Mouse (Mus musculus) forebrain, postnatal 0 days (tissue): ENCODE measurements around the gene Pabpn1l. TPM values are rescaled to one million over a fixed set of nuclear protein-coding genes. Genes with fewer than 3 reads are reported as not detected.
"Not testable (repeated sequence)": the region's sequence is repeated elsewhere in the genome, so short reads cannot be mapped to it uniquely, and the experiment has no call there.

Experiments used
- ATAC-seq: fragments of 200-750 bp; cut with Nextera tagmentation; 2 replicates; pipeline ENCODE4 v1.8.0; 2017; ENCODE audit warnings: mild to moderate bottlenecking, moderate library complexity
- DNase-seq: peaks from one replicate; pipeline ENCODE4 v3.0.0-alpha.2; 2015
- H3K27ac ChIP-seq: fragments of 300-500 bp; sonication (generic); 2 replicates; pipeline ENCODE4 v1.5.1; 2014; ENCODE audit warnings: low read depth, mild to moderate bottlenecking, antibody characterized with exemption, low read length, moderate library complexity, mixed read lengths
- H3K27me3 ChIP-seq: fragments of 300-500 bp; sonication (generic); 2 replicates; pipeline ENCODE4 v1.6.1; 2014; ENCODE audit warnings: mild to moderate bottlenecking, low read length, mixed read lengths; ENCODE audit not compliant: insufficient read depth
- H3K36me3 ChIP-seq: fragments of 300-500 bp; sonication (generic); 2 replicates; pipeline ENCODE4 v1.6.1; 2014; ENCODE audit warnings: mild to moderate bottlenecking, moderate library complexity; ENCODE audit not compliant: insufficient read depth
- H3K4me1 ChIP-seq: fragments of 300-500 bp; sonication (generic); 2 replicates; pipeline ENCODE4 v1.6.1; 2014; ENCODE audit warnings: antibody characterized with exemption; ENCODE audit not compliant: insufficient read depth
- H3K4me2 ChIP-seq: fragments of 300-500 bp; sonication (generic); 2 replicates; pipeline ENCODE4 v1.6.1; 2014; ENCODE audit warnings: low read depth, mild to moderate bottlenecking, moderate library complexity
- H3K4me3 ChIP-seq: fragments of 300-500 bp; sonication (generic); 2 replicates; pipeline ENCODE4 v1.5.1; 2014; ENCODE audit warnings: low read depth, low read length, mixed read lengths
- H3K9ac ChIP-seq: fragments of 300-500 bp; sonication (generic); 2 replicates; pipeline ENCODE4 v1.6.1; 2014; ENCODE audit warnings: mild to moderate bottlenecking
- H3K9me3 ChIP-seq: fragments of 300-500 bp; sonication (generic); 2 replicates; pipeline ENCODE4 v1.6.1; 2016; ENCODE audit warnings: low read length
- CTCF ChIP-seq: sonication (generic); IDR thresholded peaks from 2 replicates; pipeline ENCODE4 v1.5.1; 2016; ENCODE audit warnings: antibody characterized with exemption, control low read depth, low read depth
- WGBS: fragments of 180-500 bp; shearing (Covaris S2); extraction: QIAGEN DNeasy Blood & Tissue Kit; methylation state at CpG from one replicate; pipeline ENCODE4 v1.1.7; 2014; 5-methylcytosine and 5-hydroxymethylcytosine counted together
- polyA plus RNA-seq: library from polyadenylated mRNA; unstranded; fragments of >200 nt; fragmentation: Nextera tagmentation; extraction: Ambion mirVana; gene quantifications from 2 replicates; pipeline ENCODE4 v1.2.1, GENCODE M21; 2015
- total RNA-seq: library from RNA; depleted of rRNA; stranded (reverse); fragments of >200 nt; gene quantifications from 2 replicates; pipeline ENCODE4 v1.2.3, GENCODE M21; 2014

Gene Pabpn1l
- total and polyA plus RNA-seq, 2 experiments from 2014 or later = not detected

GRCm38 (mm10) chr8:122639521-122640248 lies 17.1 kb upstream of the Pabpn1l start:
- no peak overlapping the region for H3K27ac ChIP-seq
- TF ChIP-seq CTCF = no peak
- H3K9me3 ChIP-seq = no peaks in the 10 kb centered on the region
- ATAC-seq = peak; percentile 52
- 35% methylated on average over 16 of the region's 16 CpGs for WGBS
- no peaks in the 10 kb centered on the region for H3K27me3 ChIP-seq
- no peak overlapping the region for H3K4me2 ChIP-seq
- no peak overlapping the region for H3K4me3 ChIP-seq
- H3K9ac ChIP-seq = no peak overlapping the region
- peak; percentile 67 for DNase-seq
- H3K36me3 ChIP-seq = peaks cover 10% of the 10 kb centered on the region
- no peaks in the 10 kb centered on the region for H3K4me1 ChIP-seq

GRCm38 (mm10) chr8:122638601-122639000 lies 16.1 kb upstream of the Pabpn1l start:
- peaks cover 21% of the 10 kb centered on the region for H3K36me3 ChIP-seq

GRCm38 (mm10) chr8:122637230-122637629 lies 14.7 kb upstream of the Pabpn1l start:
- 86% methylated on average over 9 of the region's 9 CpGs for WGBS
- no peak for TF ChIP-seq CTCF
- Histone ChIP-seq H3K4me2 (no peak overlapping the region), H3K9ac (no peak overlapping the region), H3K36me3 (peaks cover 30% of the 10 kb centered on the region), H3K9me3 (no peaks in the 10 kb centered on the region), H3K4me1 (no peaks in the 10 kb centered on the region), H3K27me3 (no peaks in the 10 kb centered on the region), H3K27ac (no peak overlapping the region), H3K4me3 (no peak overlapping the region)
- DNase-seq = no peak
- ATAC-seq = no peak

More at GRCm38 (mm10) chr8:122638601-122639000, 16.1 kb upstream of the Pabpn1l start:
- Histone ChIP-seq H3K4me2 (no peak overlapping the region), H3K27me3 (no peaks in the 10 kb centered on the region), H3K27ac (no peak overlapping the region), H3K4me1 (no peaks in the 10 kb centered on the region), H3K9ac (no peak overlapping the region), H3K9me3 (no peaks in the 10 kb centered on the region), H3K4me3 (no peak overlapping the region)
- WGBS = 75% methylated on average over 16 of the region's 16 CpGs
- DNase-seq = no peak
- ATAC-seq = no peak
- no peak for TF ChIP-seq CTCF

- DNase-seq = no peak
- WGBS = 56% methylated on average over 9 of the region's 9 CpGs
- H3K36me3 ChIP-seq = peaks cover 30% of the 10 kb centered on the region
- no peaks in the 10 kb centered on the region for H3K4me1 ChIP-seq
- H3K4me3 ChIP-seq = no peak overlapping the region
- no peak overlapping the region for H3K9ac ChIP-seq
- H3K4me2 ChIP-seq = no peak overlapping the region
- ATAC-seq = no peak
- no peaks in the 10 kb centered on the region for H3K9me3 ChIP-seq
- H3K27me3 ChIP-seq = no peaks in the 10 kb centered on the region
- no peak for TF ChIP-seq CTCF
- H3K27ac ChIP-seq = no peak overlapping the region
These were observed 14.2 kb upstream of the Pabpn1l start for GRCm38 (mm10) chr8:122636803-122637175.

GRCm38 (mm10) chr8:122635878-122636802 lies 13.6 kb upstream of the Pabpn1l start:
- peaks cover 30% of the 10 kb centered on the region for H3K36me3 ChIP-seq
- H3K9me3 ChIP-seq = no peaks in the 10 kb centered on the region
- 82% methylated on average over 14 of the region's 14 CpGs for WGBS
- ATAC-seq = no peak
- no peak overlapping the region for H3K4me2 ChIP-seq
- H3K4me3 ChIP-seq = no peak overlapping the region
- no peak for DNase-seq
- no peaks in the 10 kb centered on the region for H3K27me3 ChIP-seq
- no peak overlapping the region for H3K9ac ChIP-seq
- H3K4me1 ChIP-seq = no peaks in the 10 kb centered on the region
- H3K27ac ChIP-seq = no peak overlapping the region
- no peak for TF ChIP-seq CTCF

GRCm38 (mm10) chr8:122633205-122633604 lies 10.7 kb upstream of the Pabpn1l start:
- TF ChIP-seq CTCF = no peak
- no peak for DNase-seq
- no peaks in the 10 kb centered on the region for H3K9me3 ChIP-seq
- H3K4me1 ChIP-seq = no peaks in the 10 kb centered on the region
- no peak for ATAC-seq
- no peak overlapping the region for H3K27ac ChIP-seq
- no peaks in the 10 kb centered on the region for H3K27me3 ChIP-seq
- 88% methylated on average over 14 of the region's 14 CpGs for WGBS
- no peak overlapping the region for H3K9ac ChIP-seq
- H3K4me3 ChIP-seq = no peak overlapping the region
- H3K4me2 ChIP-seq = no peak overlapping the region
- peaks cover 34% of the 10 kb centered on the region for H3K36me3 ChIP-seq

- not testable (repeated sequence) for H3K27me3 ChIP-seq, H3K4me2 ChIP-seq, DNase-seq, H3K4me3 ChIP-seq, ATAC-seq, H3K9me3 ChIP-seq, H3K4me1 ChIP-seq, H3K27ac ChIP-seq, H3K9ac ChIP-seq
- 75% methylated on average over 3 of the region's 3 CpGs for WGBS
- H3K36me3 ChIP-seq = peaks cover 28% of the 10 kb centered on the region
These were observed 9.6 kb upstream of the Pabpn1l start for GRCm38 (mm10) chr8:122632134-122632533.
